Mouse (Mus musculus): ENCODE results near the gene Ndufa11.
A peak's percentile ranks its signal among the peaks of the same experiment; 100 is the strongest.

Ndufa11 gene

DNA sequence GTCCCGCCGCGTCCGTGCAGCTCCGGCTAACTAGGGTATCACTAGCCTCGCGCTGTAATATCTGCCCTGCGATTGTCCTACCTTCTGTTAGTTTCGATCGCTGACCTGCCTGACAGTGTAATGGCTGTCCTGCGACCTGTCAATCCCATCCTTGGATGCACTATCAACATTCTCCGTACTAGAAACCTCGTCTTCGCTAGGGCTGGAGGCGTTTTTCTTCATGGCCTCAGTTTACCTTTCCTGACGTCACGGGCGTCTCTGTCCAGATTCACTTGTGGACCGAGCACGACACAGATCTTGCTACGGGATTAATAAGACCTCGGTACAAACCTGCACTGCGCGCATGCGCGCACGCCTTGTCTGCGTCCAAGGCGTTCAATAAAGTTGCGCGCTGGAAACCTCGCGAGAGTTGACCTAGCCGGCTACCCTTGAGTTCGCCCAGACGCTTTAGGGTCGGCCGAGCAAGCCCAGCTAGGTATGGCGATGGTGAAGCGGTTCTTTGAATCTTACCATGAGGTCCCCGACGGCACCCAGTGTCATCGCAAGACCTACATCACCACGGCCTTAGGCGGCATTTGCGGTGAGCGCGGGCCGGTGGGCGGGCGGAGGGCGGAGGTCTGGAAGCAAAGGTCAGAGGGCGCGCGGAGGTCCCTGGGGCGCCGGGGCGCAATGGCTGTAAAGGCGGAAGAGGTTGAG is at the start of gene Ndufa11, which contains the start of gene Vmac:
Gene Ndufa11, plus strand, starts transcription at position 405 of the 696 bp plus-strand sequence.
Gene Vmac, minus strand, starts transcription at position 660 of the 696 bp plus-strand sequence.
- peak; percentile 91 for DNase-seq

DNA sequence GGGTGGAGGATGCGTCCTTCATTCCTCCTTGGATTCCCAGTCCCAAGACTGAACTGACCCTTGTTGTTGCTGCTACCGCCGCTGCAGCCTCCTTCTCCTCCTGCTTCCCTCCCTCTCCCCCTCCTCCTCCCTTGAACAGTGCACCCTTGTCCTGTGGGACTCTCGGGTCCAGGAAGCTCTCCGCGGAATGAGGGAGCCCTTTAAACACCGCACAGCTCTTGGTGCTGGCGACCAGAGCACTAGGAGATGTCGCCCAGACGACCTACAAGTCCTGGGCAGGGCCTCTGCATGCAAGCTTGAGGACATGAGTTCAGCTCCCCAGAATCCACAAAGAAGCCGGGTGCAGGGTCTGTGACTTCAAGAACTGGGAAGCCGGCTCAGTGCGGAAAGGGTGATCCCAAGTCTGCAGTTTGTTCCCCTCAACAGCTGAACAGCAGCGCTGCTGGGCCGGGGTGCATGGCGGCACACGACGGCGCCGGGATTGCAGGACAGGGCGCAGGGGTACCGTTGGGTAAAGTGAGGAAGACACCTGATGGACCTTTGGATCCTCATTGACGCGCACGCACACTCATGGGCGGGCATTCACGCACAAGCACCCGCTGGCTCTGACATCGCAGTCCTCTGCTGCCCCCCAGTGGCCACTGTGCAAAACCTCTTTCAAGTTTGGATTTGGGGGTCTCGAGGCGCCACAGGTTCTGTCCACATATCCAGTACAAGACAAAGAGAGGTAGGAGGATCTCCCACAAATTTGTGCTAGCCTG is 49.0 kb upstream of the Ndufa11 start:
- DNase-seq: peak; percentile 84

DNA sequence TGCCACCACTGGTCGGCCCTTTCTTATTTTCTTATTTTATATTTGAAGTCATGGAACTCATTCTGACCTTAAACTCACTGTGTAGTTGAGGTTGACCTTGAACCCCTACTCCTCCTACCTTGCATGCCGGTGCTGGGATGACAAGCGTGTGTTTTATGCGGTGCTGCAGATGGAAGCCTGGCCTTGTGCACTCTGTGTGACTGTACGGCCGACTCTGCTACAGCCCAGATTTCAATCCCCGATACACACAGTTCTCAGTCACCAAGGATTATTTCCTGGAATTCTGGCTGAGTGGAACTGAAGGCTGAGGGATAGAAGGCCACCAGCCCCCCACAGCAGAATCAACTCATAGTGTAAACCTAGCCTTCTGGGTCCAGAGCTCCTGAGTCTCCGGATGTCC is 47.8 kb upstream of the Ndufa11 start:
- DNase-seq: no peak

DNA sequence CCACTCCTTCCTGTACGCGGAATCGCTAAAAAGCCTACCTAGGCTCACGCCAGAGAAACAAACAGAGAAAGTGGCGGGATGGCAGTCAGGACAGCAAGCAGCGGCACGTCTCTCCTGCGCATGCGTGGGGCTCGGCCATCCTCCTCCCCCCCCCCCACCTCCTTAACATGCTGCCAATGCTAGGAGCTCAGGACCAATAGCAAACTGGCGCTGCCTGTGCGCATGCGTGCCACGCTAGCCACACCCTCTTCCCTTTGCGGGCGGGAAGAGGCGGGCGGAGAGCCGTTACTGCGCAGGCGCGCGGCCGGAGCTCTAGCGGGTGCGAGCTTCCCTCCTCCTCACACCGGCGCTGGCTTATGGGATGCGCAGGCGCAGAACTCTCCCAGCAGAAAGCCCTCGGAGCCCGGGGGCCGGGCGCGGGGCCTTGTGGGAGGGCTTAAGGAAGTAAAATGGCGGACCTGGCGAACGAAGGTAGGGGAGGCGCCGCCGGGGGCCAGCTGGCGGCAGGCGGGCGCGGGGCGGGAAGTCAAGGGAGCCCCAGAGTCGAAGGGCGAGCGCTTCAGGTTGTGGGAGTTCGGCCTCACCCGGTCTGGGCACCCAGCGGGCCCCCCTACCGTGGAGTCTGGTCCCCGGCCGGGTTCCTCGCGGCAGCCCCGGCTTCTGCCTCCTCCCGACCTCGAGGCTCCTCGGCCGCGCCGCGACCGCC is 44.5 kb upstream of the Ndufa11 start, which contains the start of gene Ranbp3:
Gene Ranbp3, plus strand, starts transcription at position 354 of the 706 bp plus-strand sequence.
- DNase-seq: peak; percentile 99

DNA sequence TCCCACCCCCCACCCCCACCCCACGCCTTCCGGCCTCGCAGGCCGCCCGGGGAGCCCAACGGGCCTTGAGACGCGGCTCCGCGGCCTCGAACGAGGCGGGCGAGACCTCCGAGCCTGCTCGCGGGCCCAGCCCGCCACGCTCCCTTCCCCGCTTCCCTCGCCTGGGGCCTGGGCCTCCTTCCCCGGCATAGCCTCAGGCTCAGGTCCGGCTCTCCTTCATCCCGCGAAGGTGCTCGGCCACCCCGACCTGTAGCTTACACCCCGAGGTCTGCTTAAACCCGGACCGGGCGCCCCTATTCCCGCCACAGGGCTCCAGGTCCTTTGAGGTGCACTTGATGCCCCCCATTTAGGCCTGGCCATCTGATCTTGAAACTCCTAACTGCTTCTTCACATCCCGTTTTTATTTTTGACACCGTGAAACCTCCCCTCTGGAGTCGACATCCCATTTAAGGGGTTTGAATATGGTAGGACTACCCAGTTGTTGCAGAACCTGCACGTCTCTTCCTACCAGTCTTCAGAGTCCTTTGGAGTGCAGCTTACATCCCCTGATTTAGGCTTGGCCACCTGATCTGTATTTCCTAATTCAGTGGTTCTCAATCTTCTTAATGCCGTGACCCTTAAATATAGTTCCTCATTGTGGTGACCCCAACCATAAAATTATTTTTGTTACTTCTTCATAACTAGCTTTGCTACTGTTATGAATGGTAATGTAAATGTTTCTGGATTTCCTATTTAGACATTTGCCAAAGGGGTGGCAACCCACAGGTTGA is 43.7 kb upstream of the Ndufa11 start:
- DNase-seq: no peak

DNA sequence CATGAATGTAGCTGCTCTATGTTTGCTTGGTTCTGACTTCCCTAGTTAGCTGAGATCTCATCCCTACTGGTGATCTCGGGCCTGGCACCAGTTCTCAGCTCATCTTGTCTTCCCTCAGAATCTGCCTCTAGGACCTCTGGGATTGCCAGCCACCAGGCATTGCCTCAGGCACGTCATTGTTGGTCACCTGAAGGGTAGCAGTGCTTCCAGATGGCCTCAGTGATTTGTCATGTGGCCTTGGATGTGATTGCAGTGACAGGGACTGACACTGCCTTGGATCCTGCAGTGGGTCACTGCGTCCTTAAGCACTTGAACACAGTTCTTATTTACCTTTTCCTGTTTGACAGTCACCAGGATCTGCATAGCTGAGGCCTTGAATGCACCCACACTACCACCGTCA is 35.8 kb upstream of the Ndufa11 start:
- DNase-seq: no peak

DNA sequence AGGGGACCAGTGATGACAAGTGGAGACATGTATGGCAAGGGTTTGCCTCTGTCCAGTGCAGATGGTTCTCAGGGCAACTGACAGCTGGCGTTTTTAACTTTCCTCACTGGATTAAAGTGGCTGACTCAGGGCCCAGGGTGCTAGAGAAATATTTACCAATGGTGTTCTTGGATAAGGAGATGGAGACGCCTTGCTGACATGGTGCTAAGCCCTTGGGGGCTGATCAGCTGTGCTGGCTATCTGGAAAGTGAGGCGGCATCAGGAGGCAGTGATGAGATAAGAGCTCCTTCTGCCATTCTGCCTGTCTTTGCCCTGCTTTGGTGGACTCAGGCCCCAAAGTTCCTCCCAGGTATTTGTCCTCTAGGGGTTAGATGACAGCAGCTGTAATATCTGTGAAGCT is 34.7 kb upstream of the Ndufa11 start:
- no peak for DNase-seq

DNA sequence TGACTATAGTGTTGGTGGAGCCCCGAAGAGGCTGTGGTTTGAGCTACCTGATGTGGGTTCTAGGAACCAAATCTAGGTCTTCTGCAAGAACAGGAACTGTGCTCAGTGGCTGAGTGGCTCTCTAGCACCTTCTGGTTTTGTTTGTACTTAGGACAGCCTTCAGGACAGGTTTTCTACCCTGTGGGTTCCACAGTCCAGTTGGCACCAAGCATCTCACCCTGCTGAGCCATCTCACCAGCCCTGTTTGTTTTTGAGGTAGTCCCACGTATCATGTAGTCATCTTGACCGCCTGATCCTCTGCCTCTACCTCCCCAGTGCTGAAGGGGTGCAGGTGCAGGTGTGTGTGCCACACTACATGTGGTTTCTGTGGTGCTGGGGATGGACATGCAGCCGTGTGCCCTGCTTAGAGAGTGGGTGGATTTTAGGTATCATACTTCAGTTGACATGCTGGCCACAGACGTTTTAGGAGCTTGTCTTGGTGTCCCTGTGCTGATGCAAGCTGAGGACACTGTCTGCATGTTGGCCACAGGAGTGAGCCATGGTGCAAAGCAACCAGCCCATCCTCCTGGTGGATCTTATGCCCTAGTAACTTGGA is 33.9 kb upstream of the Ndufa11 start:
- peak; percentile 55 for DNase-seq

DNA sequence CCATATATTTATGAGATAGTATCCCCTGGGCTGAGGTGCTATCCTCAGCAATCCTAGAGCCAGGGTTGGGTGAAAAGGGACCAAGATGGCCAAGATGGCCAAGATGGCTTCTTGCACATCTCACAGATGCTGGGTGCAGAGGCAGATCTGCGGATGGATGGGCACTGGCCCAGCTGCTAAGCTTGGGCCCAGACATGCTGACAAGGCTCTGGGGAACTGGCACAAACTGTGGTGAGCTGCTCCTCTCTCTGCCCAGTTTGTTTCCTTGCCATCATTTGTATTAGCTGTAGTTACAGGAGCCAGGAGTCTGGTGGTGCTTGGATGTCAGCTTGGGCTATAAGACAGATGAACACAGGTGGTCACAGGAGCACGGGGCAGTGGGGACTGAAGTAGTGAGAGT is 32.9 kb upstream of the Ndufa11 start:
- no peak for DNase-seq

DNA sequence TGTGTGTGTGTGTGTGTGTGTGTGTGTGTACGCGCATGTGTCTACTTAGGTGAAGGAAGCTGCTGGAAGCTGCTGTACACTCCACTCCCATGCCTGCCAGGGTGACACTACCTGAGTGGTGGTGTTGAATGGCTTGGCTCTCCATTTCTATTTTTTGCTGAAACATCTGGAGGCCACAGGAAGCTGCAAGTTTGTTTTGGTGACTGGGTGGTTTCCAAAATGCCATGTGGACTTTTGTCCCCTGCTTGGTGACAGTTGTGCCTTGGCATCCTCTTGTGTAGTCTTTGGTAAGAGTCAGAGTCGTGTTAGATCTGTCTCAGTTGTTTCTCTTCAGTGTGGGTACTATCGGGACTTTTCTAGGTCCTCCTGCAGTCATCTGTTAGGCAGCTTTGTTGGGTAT is 30.8 kb upstream of the Ndufa11 start:
- no peak for DNase-seq

DNA sequence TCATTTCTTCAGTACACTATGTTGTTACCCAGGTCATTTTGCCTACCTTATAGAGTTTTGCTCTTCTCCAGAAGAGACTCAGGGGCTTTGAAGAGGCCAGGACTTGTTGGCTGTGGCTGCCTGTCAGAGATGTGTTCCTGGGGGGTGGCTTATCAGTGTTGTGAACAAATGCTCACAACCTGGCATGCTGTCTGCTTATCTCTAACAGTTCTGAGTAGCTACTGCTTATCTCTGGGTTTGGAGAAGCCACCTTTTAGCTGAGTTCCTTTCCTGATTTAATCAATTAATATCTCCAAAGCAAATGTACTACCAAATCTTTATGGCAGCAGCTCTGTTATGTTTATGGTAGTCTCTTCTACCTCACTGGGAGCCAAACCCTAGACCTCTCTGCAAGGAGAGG is 29.5 kb upstream of the Ndufa11 start:
- no peak for DNase-seq

DNA sequence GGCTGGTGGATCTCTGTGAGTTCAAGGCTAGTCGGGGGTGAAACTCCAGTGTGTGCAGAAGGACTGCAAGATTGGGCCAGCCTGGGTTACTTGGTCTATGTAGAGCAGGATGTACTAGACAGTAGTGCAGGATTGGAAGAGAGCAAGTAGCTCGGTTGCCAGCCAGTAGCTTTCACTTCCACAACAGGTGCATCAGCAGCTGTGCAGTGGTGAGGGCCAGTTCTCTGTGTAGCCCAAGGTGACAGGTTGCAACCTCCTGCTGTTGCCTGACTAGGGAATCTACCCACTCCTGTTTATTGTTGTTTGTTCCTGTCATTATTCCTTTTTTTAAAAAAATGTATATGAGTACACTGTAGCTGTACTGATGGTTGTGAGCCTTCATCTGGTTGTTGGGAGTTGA is 28.9 kb upstream of the Ndufa11 start:
- no peak for DNase-seq

DNA sequence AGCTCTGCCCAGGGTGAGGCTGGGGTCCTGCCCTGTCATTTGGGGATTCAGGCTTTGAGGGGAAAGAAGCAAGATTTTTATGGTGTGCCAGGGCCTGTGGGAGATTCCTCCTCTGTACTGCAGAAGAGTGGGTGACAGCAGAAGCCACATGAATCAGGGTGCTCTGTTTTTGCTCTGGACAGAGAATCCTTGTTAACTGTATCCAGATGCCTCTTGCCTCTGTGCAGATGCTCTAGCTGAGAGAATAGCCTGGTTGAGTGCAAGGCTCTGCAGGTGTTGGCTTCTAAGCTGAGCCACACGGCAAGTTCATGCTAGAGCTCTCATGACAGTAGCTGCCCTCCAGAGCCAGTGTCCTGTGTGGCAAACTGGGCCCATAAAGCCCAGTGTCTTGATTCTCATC is 24.2 kb upstream of the Ndufa11 start:
- no peak for DNase-seq

DNA sequence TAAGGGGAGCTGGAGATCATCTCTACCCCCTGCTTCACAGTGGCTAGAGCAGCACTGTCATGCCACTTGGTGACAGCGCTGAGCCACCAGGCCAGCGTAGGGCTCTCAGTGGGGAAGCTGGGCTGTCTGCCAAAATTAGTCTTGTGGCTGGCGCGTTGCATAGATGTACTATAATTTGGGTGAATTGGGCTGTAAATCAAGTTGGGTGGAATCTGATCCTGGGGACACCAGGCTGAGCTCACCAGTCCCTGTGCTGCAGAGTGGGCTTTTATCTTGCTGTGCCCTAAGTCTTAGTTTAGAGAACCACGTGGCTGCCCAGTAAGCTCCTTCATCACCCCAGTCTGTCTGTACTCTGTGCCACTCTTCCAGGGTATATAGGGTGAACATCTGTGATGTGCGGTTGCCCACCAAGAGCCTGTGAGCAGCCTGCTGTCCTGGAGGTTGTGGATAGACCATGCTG is 23.7 kb upstream of the Ndufa11 start:
- DNase-seq: no peak

DNA sequence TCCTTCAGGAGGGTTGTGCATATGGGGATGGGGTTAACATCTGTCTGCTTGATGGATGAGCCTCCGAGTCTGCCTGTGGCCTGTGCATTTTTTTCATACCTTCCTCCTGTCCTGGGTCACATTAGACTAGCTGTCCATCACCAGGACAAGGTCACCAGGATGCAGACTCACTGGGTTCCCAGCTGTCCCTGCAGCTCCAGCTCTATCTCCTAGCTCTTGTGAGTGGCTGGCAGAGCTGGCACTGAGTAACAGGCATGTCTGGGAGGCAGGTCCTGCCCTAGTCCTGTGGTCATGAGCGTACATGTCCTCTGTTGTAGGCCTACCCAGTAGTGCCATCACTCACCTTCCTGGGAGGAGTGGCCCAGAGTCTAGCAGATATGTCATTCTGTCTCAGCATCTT is 17.1 kb upstream of the Ndufa11 start:
- no peak for DNase-seq

DNA sequence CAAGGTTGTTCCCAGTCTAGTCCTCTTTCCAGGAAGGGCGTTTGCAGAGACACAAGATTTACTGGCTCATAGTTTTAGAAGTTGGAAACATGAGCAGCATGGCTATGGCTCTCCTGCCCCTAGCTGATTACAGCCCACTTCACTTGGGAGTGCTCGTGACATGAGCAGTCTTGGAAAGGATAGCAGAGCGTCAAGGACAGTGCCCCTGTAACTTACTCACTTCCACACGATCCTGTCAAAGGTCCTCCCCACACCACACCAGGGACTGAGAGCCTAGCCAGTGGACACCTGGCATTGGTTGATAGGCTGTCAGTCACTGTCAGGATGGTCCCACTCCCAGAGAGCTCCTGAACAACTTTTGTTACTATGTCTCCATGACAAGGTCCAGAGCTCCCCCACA is 14.5 kb upstream of the Ndufa11 start:
- no peak for DNase-seq

DNA sequence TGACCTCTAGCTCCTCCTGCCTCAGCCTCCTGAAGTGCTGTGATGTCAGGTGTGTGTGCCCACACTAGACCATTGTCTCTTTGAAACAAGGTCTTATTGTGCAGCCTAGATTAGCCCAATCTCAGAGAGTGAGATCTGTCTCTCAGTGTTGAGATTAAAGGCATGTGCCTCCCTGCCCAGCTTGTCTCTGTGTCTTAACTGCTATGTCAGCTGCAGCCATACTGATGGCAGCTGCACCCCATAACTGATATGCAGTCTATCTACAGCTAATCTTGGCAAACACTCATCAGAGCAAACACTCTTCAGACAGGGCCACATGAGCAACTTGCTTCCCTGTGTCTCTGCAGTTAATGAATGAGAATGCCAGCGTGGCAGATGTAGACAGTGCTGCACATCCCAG is 11.1 kb upstream of the Ndufa11 start:
- no peak for DNase-seq

DNA sequence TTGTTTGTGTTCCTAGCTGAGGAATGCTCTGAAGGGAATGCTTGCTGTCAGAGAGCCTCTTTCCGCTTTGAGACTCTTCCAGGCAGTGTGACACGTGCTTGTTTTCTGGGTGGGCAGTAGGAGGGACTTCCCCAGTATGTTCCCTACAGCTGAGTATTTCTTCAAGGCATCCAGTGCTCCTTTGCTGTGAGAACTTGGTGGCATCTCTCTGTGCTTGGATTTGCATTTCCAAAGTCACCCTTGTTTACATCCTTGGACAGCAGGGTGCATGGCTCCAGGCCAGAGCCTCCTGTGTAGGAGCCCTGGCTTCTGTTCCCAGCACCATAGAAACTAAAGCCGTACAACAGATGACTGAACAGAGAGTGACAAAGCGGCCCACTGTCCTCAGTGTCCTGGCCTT is 8.9 kb upstream of the Ndufa11 start:
- DNase-seq: no peak

DNA sequence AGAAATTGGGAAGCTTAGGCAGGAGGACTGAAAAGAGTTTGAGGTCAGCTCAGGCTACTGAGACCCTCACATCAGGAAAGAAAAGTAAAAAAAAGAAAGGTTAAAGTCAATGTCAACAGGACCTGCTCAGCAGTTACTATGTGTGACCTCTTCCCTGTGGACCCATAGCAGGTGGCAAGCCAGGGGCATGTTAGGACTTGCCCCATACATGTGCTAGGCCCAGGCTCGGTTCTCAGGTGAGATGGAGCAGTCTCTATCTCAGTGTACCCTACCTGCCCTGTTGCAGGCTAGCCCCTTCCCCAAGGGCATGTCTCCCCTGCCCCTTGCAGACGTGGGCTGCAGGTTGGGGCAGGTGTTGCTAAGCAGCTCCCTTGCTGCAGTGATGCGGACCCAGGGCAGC is 7.9 kb upstream of the Ndufa11 start:
- no peak for DNase-seq

DNA sequence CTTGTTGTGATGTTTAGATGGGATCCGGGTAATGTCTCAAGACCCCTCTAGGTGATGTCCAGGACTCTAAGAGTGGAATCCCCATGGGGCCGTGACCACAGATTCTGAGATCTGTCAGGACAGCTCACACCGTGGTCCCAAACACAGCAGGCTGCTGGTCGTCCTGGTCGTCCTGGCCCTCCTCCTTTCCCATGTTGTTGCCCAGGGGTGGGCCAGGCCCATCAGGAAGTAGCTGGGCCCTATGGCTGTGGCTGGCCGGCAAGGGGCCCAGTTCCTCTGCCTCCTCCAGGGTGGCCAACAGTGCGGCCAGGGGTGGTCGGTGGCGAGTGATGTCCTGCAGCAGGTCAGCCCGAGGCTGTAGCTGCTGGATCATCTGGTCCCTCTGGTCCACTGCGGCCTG is 2.2 kb upstream of the Ndufa11 start:
- no peak for DNase-seq

DNA sequence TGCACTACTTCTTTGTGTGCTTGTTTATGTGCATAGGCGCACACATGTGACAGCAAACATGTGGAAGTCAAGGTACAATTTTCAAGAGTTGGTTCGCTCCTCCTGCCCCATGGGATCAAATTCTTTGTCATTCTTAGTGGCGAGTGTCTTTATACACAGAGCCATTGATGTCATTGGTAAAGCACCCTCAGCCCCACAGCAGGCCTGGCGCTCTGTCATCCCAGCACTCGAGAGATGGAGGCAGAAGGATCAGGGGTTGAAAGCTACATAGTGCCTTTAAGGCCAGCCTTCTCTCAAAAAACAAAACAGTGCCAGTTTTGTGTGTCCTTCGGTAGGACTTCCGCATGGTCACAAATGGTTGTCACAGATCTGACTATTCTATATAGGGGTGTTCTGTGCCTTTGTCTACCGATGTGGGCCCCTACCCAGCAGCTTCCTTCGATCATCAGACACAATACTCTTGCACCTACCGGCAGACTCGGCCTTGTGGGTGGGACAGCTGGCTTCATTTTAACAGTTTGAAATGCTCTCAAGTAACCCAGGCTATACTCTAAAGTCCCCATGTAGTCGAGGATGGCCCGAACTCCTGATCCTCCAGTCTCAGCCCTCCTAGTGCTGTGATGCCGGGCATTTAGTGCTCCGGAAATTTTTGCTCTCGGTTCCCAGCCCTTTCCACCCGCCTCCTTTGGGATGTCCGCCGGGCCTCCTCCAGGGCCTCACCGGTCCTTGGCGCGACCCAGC is 1.5 kb upstream of the Ndufa11 start:
- DNase-seq: peak; percentile 10

Data from thymus, postnatal 25 days (tissue).